Mouse (Mus musculus): ENCODE results near the gene Fancd2os.

Gene Fancd2os

DNA sequence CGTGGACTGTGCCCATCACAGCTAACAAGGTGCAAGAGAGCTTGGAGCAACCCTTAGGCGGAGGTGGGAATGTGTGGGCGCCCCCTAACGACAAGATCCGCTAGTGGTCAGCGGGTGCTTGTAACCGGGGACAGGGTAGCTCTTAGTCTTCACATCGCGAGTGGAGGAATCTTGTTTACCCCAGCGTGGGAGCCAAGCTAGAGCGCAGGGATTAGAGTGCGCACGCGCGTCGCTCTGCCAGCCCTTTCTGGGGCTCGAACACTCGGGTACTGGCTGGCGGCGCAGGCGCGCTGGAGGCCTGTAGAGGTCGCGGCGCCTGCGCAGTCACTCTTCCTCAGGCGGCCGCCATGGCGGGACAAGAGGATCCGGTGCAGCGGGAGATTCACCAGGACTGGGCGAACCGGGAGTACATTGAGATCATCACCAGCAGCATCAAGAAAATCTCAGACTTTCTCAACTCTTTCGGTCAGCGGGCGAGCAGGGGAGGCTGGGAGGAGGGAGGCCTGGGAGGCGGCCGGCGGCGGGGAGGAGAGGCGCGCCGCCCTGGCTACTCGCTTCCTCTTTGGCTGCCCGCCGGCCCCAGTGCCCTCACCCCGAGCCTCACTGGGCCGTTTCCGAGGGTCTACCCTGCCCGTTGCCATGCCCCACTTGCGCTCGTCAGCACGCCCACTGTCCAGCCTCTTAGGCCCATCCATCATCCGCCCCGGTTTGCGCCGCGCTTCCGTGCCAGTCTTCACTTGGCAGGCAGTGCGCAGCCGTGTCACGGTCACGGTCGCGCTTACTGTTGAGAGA lies 4.1 kb upstream of the Fancd2os start, which contains the start of gene Brk1:
TSS of gene Brk1 (plus strand) at position 341 of the 792 bp plus-strand sequence.
- DNase-seq = peak; percentile 100

DNA sequence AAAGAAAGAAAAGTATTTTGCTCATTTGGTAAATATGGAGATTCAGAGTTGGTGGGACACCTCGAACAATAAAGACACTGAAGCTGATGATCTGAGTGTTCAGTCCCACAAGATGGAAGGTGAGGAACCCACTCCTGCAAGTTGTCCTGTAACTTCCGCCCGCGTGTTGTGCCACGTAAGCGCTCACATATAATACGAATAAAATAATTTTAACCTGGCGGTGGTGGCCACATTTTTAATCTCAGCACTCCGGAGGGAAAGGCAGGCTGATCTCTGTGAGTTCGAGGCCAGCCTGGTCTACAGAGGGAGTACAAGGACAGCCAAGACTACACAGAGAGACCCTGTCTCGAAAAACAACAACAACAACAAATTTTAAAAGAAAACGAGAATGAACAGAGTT lies 3.5 kb upstream of the Fancd2os start:
- DNase-seq = no peak

DNA sequence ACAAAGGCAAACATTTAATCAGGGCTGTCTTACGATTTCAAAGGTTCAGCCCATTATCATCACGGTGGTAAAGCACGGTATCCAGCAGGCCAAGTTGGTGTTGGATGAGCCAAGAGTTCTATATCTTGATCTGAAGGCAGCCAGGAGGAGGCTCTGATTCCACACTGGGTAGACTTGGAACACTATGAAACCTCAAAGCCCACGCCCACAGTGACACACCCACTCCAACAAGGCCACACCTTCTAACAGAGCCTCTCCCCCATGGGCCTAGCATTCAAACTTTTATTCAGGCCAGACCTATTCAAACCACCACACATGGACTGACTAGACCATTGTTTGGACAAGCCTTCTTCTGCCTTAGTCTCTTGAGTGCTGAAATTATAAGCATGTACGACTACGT lies 2.3 kb upstream of the Fancd2os start:
- no peak for DNase-seq

DNA sequence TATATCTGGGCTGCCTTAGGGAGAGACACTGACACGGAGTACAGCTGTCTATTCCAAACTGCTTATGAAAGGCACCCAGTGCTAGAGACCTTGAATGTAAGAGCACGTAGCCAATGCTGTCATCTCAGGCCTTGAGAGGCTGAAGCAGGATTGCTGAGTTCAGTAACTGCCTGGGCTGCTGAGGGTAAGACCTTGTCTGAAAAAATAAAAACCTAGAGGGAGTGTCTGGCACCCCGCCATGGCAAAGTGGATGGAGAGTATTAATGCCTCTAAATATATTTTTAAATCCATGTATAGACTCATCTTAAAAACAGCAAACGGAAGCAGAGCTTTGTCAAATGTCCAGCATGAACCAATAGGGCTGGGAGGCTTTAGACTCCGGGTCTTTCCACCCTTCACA lies 682 bp downstream of the Fancd2os start:
- DNase-seq = no peak

DNA sequence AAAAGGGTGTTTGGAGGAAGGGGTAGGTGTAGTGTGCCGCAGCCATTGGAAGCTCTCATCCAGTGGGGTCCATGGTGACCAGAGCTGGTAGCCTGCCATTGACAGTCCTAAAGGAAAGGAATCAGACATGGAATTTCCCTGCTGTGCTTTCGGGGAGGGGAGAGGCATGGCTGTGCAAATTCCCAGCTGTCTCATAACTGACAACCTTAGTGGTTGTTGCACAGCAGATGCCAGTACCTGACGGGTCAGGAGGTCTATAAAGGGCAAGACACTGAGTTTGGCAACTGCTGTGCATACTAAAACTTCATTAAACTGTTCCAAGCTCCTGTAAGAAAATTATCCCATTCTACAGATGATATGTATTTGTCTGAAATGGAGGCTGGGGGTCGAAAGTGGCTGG lies 2.6 kb downstream of the Fancd2os start:
- DNase-seq = no peak

DNA sequence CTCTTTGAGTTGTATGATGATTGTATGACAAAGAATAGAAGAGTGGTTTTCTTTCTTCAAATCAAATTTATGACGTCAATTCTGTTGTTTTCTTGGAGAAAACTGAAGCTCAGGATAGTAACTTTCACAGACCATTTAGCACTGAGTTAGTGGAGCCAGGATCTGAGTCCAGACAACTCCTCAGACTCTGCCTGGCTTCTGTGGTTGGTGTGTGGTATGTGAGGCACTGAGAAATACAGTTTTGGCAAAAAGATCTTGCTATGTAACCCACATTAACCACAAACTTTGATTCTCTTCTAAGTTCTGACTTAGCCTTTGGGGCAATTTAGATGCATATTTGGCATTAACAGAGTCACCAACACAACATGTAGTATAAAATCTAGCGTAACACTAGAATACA lies 7.9 kb downstream of the Fancd2os start:
- DNase-seq = no peak

DNA sequence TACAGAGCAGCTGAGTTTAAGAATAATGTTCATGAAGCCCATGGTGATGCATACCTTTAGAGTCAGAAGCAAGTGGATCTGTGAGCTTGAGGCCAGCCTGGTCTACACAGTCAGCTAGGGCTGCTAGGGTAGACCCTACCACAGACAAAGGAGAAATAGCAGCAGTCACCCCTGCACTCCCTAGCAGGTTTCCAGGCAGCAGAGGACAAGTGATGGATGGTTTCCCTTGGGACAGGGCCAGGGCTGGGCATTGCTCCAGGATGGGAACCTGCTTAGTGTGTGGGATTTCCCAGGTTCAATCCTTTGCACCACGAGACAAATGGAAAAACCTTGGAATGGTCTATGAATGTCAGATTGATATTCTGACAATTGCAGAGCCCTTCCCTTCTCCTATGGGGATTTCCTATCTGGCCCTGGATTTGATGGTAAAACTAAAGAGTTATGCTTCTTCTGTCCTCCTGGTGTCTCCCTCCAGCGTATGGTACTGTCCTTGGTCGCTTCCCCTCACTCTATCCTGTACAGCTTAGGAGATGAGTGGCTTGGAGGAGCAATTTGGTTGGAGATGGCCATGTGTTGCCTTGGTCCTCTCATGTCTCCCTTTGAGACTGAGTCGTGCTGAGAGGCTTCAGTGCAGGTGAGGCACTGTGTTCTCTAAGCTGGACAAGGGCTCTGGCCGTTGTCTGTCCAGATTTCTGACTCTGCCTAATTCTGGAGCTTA lies 13.9 kb downstream of the Fancd2os start:
- DNase-seq = peak; percentile 89

DNA sequence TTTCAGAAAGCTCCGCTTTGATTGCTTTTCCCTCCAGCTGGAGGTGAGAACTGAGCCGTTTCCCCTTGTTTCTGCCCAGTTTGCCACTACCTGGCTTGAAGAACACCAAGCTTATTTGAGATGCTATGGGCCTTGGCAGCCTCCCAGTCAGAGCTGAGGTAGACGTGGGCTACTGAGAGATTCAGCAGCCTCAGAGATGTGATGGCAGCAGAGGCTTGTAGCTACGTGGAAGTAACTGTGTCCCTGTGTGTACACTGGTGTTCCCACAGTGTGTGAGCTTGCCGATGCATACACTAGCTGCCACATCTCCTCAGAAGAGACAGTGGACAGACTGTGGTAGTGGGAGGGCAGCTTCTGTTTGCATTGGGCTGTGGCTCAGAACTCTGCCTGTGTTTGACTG lies 15.4 kb downstream of the Fancd2os start:
- DNase-seq = no peak

DNA sequence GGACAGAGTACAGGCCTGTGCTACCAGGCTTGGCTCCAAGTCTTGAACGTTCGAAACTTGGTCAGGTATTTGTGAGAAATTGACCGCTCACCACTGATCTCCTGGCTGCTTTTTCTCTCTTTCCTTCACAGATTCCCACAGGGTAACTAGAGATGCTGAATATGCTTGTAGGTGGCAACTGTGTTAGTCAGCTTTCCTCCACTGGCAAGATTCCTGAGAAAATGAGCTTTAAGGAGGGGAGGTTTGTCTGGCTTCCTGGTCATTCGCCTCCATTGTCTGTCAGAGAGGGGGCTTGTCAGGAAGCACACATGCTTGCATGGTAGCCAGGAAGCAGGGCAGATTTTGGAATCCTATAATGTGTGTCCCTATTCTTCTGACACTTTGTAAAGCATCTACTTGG lies 17.5 kb downstream of the Fancd2os start:
- peak; percentile 52 for DNase-seq

DNA sequence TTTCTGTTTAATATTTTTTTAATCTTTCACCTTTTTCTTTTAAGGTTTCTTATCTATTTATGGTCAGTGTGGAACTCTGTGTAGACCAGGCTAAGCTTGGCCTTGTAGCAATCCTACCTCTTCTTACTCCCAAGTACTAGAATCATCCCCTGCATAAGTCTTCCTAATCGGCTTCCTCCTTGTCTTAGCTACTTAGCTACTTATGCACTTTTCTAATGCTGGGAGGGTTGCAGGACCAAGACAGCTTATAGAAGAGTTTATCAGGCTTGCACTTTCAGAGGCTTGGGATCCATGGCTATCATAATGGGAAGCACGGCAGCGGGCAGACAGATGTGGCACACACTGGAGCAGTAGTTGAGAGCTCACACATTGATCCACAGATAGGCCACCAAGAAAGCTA lies 21.2 kb downstream of the Fancd2os start:
- no peak for DNase-seq

DNA sequence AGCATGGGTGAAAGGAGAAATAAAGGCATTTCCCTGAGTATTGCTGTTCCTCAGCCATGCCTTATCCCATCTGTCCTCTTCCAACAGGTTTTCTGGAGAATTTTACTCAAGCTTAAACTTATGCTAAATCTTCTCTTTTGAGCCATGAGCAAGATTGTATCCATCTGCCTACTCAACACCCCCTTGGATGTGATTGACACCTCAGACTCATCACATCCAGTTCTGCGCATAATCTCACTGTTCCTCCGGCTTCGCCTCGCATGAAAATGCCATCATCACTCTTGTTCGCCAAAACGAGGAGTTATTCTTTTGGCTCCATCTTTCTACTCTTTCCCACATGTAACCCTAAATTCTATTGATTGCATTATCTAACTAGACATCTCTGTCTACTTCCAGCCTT lies 24.5 kb downstream of the Fancd2os start:
- DNase-seq = no peak

DNA sequence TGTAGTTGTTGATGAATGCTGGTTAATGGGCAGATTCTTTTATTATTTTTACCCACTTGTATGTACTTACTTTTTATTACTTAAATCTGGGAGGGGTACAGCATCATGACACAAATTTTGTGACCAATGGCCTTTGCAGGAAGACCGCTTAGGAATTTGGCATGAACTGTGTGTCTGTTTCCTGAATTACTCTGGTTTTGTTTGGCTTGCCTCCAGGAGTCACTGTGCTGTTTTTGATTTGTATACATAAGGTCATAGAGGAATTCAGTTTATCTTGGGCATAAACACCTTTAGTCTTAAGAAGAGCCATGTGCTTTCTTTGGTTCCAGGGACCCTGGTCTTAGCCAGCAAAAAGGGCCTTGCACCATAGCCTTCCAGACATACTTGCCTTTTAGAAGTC lies 36.0 kb downstream of the Fancd2os start:
- no peak for DNase-seq

DNA sequence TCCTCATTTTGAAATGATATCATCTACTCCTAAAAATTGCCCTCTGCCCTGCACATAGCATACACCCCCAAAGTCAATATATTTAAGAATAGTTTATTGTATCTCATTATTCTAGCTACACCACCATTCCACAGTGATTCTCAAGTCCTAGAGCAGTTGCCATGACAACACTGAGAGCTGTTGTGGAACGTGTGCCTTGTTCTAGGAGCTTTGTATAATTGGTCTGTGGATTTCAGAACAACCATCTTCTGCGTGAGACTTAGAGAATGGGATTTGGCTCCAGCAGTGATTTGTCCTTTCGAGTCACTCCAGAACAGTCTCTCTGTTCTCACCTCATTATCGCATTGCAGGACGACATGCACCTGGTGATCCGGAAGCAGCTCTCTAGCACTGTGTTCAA lies 40.8 kb downstream of the Fancd2os start:
- no peak for DNase-seq

Data from heart, adult 11 months (tissue).